Mouse (Mus musculus): ENCODE measurements around the gene Lmx1a. TPM values are rescaled to one million over a fixed set of nuclear protein-coding genes. Genes with fewer than 3 reads are reported as not detected.

Gene Lmx1a
- polyA plus RNA-seq, 1 experiment = not detected

DNA sequence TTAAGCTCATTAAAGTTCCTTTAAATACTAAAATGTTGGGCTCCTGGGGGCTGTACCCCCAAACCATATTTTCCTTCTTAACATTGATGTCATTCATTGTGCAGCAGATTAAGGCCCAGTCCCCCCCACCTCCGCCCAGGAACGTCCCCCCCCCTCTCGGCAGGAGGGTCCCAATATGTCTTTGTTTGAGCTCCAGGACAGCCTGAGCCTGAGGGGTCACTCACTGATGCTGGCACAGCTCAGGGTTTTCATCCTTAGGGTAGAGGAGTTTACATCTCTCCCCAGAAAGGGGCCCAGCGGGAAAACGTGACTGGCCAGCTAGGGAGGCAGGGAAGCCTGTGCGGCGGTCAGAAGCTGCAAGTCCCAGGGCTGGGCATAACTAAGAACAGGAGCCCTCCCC is 11.2 kb downstream of the Lmx1a start:
- 46% methylated on average over 7 of the region's 7 CpGs for WGBS

DNA sequence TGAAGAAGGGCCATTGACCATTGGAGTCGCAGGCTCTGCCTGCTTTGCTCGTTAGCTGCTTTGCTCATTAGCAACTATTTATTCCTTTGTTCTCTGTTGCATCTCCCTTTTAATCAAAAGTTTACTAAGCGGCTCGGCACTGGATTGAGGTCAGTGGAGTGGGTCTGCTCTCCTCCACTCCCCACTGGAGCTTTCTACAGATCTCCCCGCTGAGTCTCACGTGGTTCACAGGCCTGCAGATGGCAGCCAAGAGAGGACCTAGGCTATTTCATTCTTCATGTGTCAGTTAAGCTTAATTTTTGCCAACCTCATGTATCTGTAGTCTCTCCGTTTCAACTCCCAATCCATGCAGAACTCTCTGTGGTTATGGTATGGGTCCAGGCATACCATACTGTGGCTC is 16.5 kb downstream of the Lmx1a start:
- TF ChIP-seq POLR2A (IDR thresholded peaks at IDR 0.05; ENCODE audit: borderline replicate concordance, control insufficient read depth, low read depth, low read length) = no peak
- Histone ChIP-seq H3K4me3 (replicated peaks; ENCODE audit: control insufficient read depth, low read depth, low read length) (no peak overlapping the region), H3K4me1 (ENCODE audit: control insufficient read depth, insufficient read depth, low read length) (no peaks in the 10 kb centered on the region), H3K27ac (ENCODE audit: control insufficient read depth, insufficient read depth, low read depth, low read length, poor library complexity) (no peak overlapping the region)
- 76% methylated on average over 7 of the region's 7 CpGs for WGBS

More for the DNA sequence above, 11.2 kb downstream of the Lmx1a start:
- Histone ChIP-seq H3K4me1 (ENCODE audit: control insufficient read depth, insufficient read depth, low read length) (no peaks in the 10 kb centered on the region), H3K27ac (ENCODE audit: control insufficient read depth, insufficient read depth, low read depth, low read length, poor library complexity) (no peak overlapping the region), H3K4me3 (replicated peaks; ENCODE audit: control insufficient read depth, low read depth, low read length) (no peak overlapping the region)
- TF ChIP-seq POLR2A (IDR thresholded peaks at IDR 0.05; ENCODE audit: borderline replicate concordance, control insufficient read depth, low read depth, low read length) (no peak), CTCF (IDR thresholded peaks at IDR 0.05; ENCODE audit: control insufficient read depth, insufficient read depth, low read length) (no peak)

- Histone ChIP-seq H3K27ac (ENCODE audit: control insufficient read depth, insufficient read depth, low read depth, low read length, poor library complexity) (no peak overlapping the region), H3K4me3 (replicated peaks; ENCODE audit: control insufficient read depth, low read depth, low read length) (no peak overlapping the region), H3K4me1 (ENCODE audit: control insufficient read depth, insufficient read depth, low read length) (no peaks in the 10 kb centered on the region)
- TF ChIP-seq CTCF (IDR thresholded peaks at IDR 0.05; ENCODE audit: control insufficient read depth, insufficient read depth, low read length) = no peak
- no peak for TF ChIP-seq POLR2A (IDR thresholded peaks at IDR 0.05; ENCODE audit: borderline replicate concordance, control insufficient read depth, low read depth, low read length)
- 49% methylated on average over 5 of the region's 5 CpGs for WGBS
These were observed 19.7 kb downstream of the Lmx1a start for GRCm38 (mm10) chr1:167708761-167709160.

- H3K4me1 ChIP-seq (ENCODE audit: control insufficient read depth, insufficient read depth, low read length) = no peaks in the 10 kb centered on the region
- no peak overlapping the region for H3K4me3 ChIP-seq (replicated peaks; ENCODE audit: control insufficient read depth, low read depth, low read length)
- no peak for TF ChIP-seq CTCF (IDR thresholded peaks at IDR 0.05; ENCODE audit: control insufficient read depth, insufficient read depth, low read length)
- no peak for TF ChIP-seq POLR2A (IDR thresholded peaks at IDR 0.05; ENCODE audit: borderline replicate concordance, control insufficient read depth, low read depth, low read length)
- H3K27ac ChIP-seq (ENCODE audit: control insufficient read depth, insufficient read depth, low read depth, low read length, poor library complexity) = no peak overlapping the region
- 71% methylated on average over 6 of the region's 6 CpGs for WGBS
These were observed 26.8 kb downstream of the Lmx1a start for GRCm38 (mm10) chr1:167715730-167716341.

GRCm38 (mm10) chr1:167734471-167734870 is 45.4 kb downstream of the Lmx1a start:
- WGBS = 16% methylated on average over 6 of the region's 6 CpGs
- H3K27ac ChIP-seq (ENCODE audit: control insufficient read depth, insufficient read depth, low read depth, low read length, poor library complexity) = no peak overlapping the region
- TF ChIP-seq CTCF (IDR thresholded peaks at IDR 0.05; ENCODE audit: control insufficient read depth, insufficient read depth, low read length) (no peak), POLR2A (IDR thresholded peaks at IDR 0.05; ENCODE audit: borderline replicate concordance, control insufficient read depth, low read depth, low read length) (no peak)
- H3K4me1 ChIP-seq (ENCODE audit: control insufficient read depth, insufficient read depth, low read length) = no peaks in the 10 kb centered on the region
- H3K4me3 ChIP-seq (replicated peaks; ENCODE audit: control insufficient read depth, low read depth, low read length) = no peak overlapping the region

- H3K4me1 ChIP-seq (ENCODE audit: control insufficient read depth, insufficient read depth, low read length) = no peaks in the 10 kb centered on the region
- TF ChIP-seq CTCF (IDR thresholded peaks at IDR 0.05; ENCODE audit: control insufficient read depth, insufficient read depth, low read length) = no peak
- TF ChIP-seq POLR2A (IDR thresholded peaks at IDR 0.05; ENCODE audit: borderline replicate concordance, control insufficient read depth, low read depth, low read length) = no peak
- no peak overlapping the region for H3K27ac ChIP-seq (ENCODE audit: control insufficient read depth, insufficient read depth, low read depth, low read length, poor library complexity)
- 64% methylated on average over 3 of the region's 3 CpGs for WGBS
- no peak overlapping the region for H3K4me3 ChIP-seq (replicated peaks; ENCODE audit: control insufficient read depth, low read depth, low read length)
These were observed 47.8 kb downstream of the Lmx1a start for GRCm38 (mm10) chr1:167736793-167737192.

GRCm38 (mm10) chr1:167739286-167739685 is 50.2 kb downstream of the Lmx1a start:
- H3K27ac ChIP-seq (ENCODE audit: control insufficient read depth, insufficient read depth, low read depth, low read length, poor library complexity) = no peak overlapping the region
- TF ChIP-seq POLR2A (IDR thresholded peaks at IDR 0.05; ENCODE audit: borderline replicate concordance, control insufficient read depth, low read depth, low read length) = no peak
- no peak for TF ChIP-seq CTCF (IDR thresholded peaks at IDR 0.05; ENCODE audit: control insufficient read depth, insufficient read depth, low read length)
- WGBS = 60% methylated on average over 7 of the region's 7 CpGs
- H3K4me3 ChIP-seq (replicated peaks; ENCODE audit: control insufficient read depth, low read depth, low read length) = no peak overlapping the region
- H3K4me1 ChIP-seq (ENCODE audit: control insufficient read depth, insufficient read depth, low read length) = no peaks in the 10 kb centered on the region

GRCm38 (mm10) chr1:167746676-167747075 is 57.6 kb downstream of the Lmx1a start:
- no peaks in the 10 kb centered on the region for H3K4me1 ChIP-seq (ENCODE audit: control insufficient read depth, insufficient read depth, low read length)
- 38% methylated on average over 6 of the region's 6 CpGs for WGBS
- H3K4me3 ChIP-seq (replicated peaks; ENCODE audit: control insufficient read depth, low read depth, low read length) = no peak overlapping the region
- TF ChIP-seq CTCF (IDR thresholded peaks at IDR 0.05; ENCODE audit: control insufficient read depth, insufficient read depth, low read length) (no peak), POLR2A (IDR thresholded peaks at IDR 0.05; ENCODE audit: borderline replicate concordance, control insufficient read depth, low read depth, low read length) (no peak)
- no peak overlapping the region for H3K27ac ChIP-seq (ENCODE audit: control insufficient read depth, insufficient read depth, low read depth, low read length, poor library complexity)

- no peak overlapping the region for H3K4me3 ChIP-seq (replicated peaks; ENCODE audit: control insufficient read depth, low read depth, low read length)
- TF ChIP-seq POLR2A (IDR thresholded peaks at IDR 0.05; ENCODE audit: borderline replicate concordance, control insufficient read depth, low read depth, low read length) (no peak), CTCF (IDR thresholded peaks at IDR 0.05; ENCODE audit: control insufficient read depth, insufficient read depth, low read length) (no peak)
- no peaks in the 10 kb centered on the region for H3K4me1 ChIP-seq (ENCODE audit: control insufficient read depth, insufficient read depth, low read length)
- WGBS = 70% methylated on average over 5 of the region's 5 CpGs
- H3K27ac ChIP-seq (ENCODE audit: control insufficient read depth, insufficient read depth, low read depth, low read length, poor library complexity) = no peak overlapping the region
These were observed 63.6 kb downstream of the Lmx1a start for GRCm38 (mm10) chr1:167752661-167753060.
